Mouse (Mus musculus) ES-E14 (cell line): ENCODE measurements around the gene Invs. TPM values are rescaled to one million over a fixed set of nuclear protein-coding genes. Genes with fewer than 3 reads are reported as not detected.

Source experiments
- DNase-seq: peaks from one replicate; pipeline ENCODE4 v3.0.0-alpha.2; 2013; ENCODE audit warnings: low read depth, low spot score
- H3K27ac ChIP-seq: 2 replicates; pipeline ENCODE4 v1.5.1; 2012; ENCODE audit warnings: low read depth, mild to moderate bottlenecking, low read length, moderate library complexity, mixed read lengths; ENCODE audit not compliant: poor library complexity, insufficient read depth, severe bottlenecking
- H3K36me3 ChIP-seq: 2 replicates; pipeline ENCODE4 v1.6.1; 2012; ENCODE audit warnings: mild to moderate bottlenecking, low read length, moderate library complexity, mixed read lengths; ENCODE audit not compliant: control insufficient read depth, poor library complexity, insufficient read depth, severe bottlenecking
- H3K4me1 ChIP-seq, 2 experiments: fragments of 150-350 bp in 1 of 2; sonication (generic) in 1 of 2; 2 replicates each; pipeline ENCODE4 v1.6.1; 2012; ENCODE audit warnings: low read length in 2 of 2, mild to moderate bottlenecking in 1 of 2, mixed read lengths in 1 of 2; ENCODE audit not compliant: control insufficient read depth in 2 of 2, insufficient read depth in 2 of 2, poor library complexity in 1 of 2
- H3K4me3 ChIP-seq, 2 experiments: fragments of 150-350 bp in 1 of 2; sonication (generic) in 1 of 2; 2 replicates each; pipeline ENCODE4 v1.5.1; 2012; ENCODE audit warnings: low read length in 2 of 2, low read depth in 1 of 2, mild to moderate bottlenecking in 1 of 2, mixed read lengths in 1 of 2; ENCODE audit not compliant: insufficient read depth in 1 of 2, poor library complexity in 1 of 2, severe bottlenecking in 1 of 2
- H3K9ac ChIP-seq: 2 replicates; pipeline ENCODE4 v1.6.1; 2012; ENCODE audit warnings: low read depth, mild to moderate bottlenecking, low read length, mixed read lengths; ENCODE audit not compliant: poor library complexity, insufficient read depth, severe bottlenecking
- H3K9me3 ChIP-seq: fragments of 150-350 bp; sonication (generic); 2 replicates; pipeline ENCODE4 v1.6.1; 2012; ENCODE audit warnings: low read depth, mild to moderate bottlenecking, low read length; ENCODE audit not compliant: control insufficient read depth, insufficient read depth
- CHD2 ChIP-seq: IDR thresholded peaks from 2 replicates; pipeline ENCODE4 v1.6.1; 2014; ENCODE audit warnings: mild to moderate bottlenecking, low read depth, low read length, inconsistent platforms
- HCFC1 ChIP-seq: IDR thresholded peaks from 2 replicates; pipeline ENCODE4 v1.6.1; 2012; ENCODE audit warnings: low read length, inconsistent platforms, borderline replicate concordance; ENCODE audit not compliant: insufficient read depth
- MAFK ChIP-seq: IDR thresholded peaks from 2 replicates; pipeline ENCODE4 v1.6.1; 2014; ENCODE audit warnings: mild to moderate bottlenecking, low read depth, low read length, inconsistent platforms; ENCODE audit not compliant: insufficient read depth
- ZC3H11A ChIP-seq: IDR thresholded peaks from 2 replicates; pipeline ENCODE4 v1.6.1; 2012; ENCODE audit warnings: low read depth, mild to moderate bottlenecking, inconsistent platforms, low read length, borderline replicate concordance
- ZNF384 ChIP-seq: IDR thresholded peaks from 2 replicates; pipeline ENCODE4 v1.6.1; 2012; ENCODE audit warnings: low read depth, low read length, inconsistent platforms
- in situ Hi-C, 2 experiments: fragments of 600-800 bp; cut with MboI; formaldehyde crosslinking; loops; one replicate each; pipeline ENCODE4 v1.15.1; 2025; ENCODE audit warnings: low sequenced_read_pairs in 2 of 2, inconsistent platforms in 1 of 2; ENCODE audit not compliant: unreplicated experiment in 2 of 2
- total RNA-seq: library from RNA; depleted of rRNA; stranded (reverse); fragments of 300-350 nt; gene quantifications from 2 replicates; pipeline ENCODE4 v1.2.3, GENCODE M21; 2012

Invs gene
- total RNA-seq, 1 experiment = 3.6 TPM

- Histone ChIP-seq H3K9me3 (no peaks in the 10 kb centered on the region), H3K36me3 (no peaks in the 10 kb centered on the region; the same call in 1 of the 2 replicates), H3K27ac (no peak overlapping the region), H3K9ac (no peak overlapping the region), H3K4me1 (no peaks in the 10 kb centered on the region), H3K4me3 (no peak overlapping the region)
- in situ Hi-C loops = no loop called here
- DNase-seq = no peak
- TF ChIP-seq CHD2 = no peak
- TF ChIP-seq ZC3H11A = no peak
- no peak for TF ChIP-seq ZNF384
Measured at GRCm38 (mm10) chr4:48314814-48315213, 35.3 kb downstream of the Invs start.

GRCm38 (mm10) chr4:48316036-48316435 is 36.5 kb downstream of the Invs start:
- Histone ChIP-seq H3K36me3 (no peaks in the 10 kb centered on the region), H3K9me3 (no peaks in the 10 kb centered on the region), H3K4me1 (no peaks in the 10 kb centered on the region), H3K27ac (no peak overlapping the region), H3K9ac (no peak overlapping the region), H3K4me3 (no peak overlapping the region)
- in situ Hi-C loops = no loop called here
- DNase-seq = no peak
- TF ChIP-seq ZC3H11A = no peak
- TF ChIP-seq CHD2 = no peak
- TF ChIP-seq ZNF384 = no peak

- no peak overlapping the region for H3K4me3 ChIP-seq
- H3K4me1 ChIP-seq = no peaks in the 10 kb centered on the region
- TF ChIP-seq CHD2 (no peak), HCFC1 (no peak), ZNF384 (no peak), ZC3H11A (no peak), MAFK (no peak)
- no peak for DNase-seq
- H3K36me3 ChIP-seq = no peaks in the 10 kb centered on the region
- no peak overlapping the region for H3K27ac ChIP-seq
- H3K9ac ChIP-seq = no peak overlapping the region
- H3K9me3 ChIP-seq = no peaks in the 10 kb centered on the region
- in situ Hi-C loops = no loop called here
Measured at GRCm38 (mm10) chr4:48321276-48321675, 41.7 kb downstream of the Invs start.

GRCm38 (mm10) chr4:48322095-48322494 is 42.5 kb downstream of the Invs start:
- no peak for DNase-seq
- H3K27ac ChIP-seq = no peak overlapping the region
- no peaks in the 10 kb centered on the region for H3K4me1 ChIP-seq
- no peak overlapping the region for H3K9ac ChIP-seq
- no peaks in the 10 kb centered on the region for H3K9me3 ChIP-seq
- in situ Hi-C loops = no loop called here
- no peak overlapping the region for H3K4me3 ChIP-seq
- H3K36me3 ChIP-seq = no peaks in the 10 kb centered on the region
- TF ChIP-seq ZNF384 (no peak), CHD2 (no peak), HCFC1 (no peak), MAFK (no peak), ZC3H11A (no peak)

GRCm38 (mm10) chr4:48327192-48327591 is 47.6 kb downstream of the Invs start:
- Histone ChIP-seq H3K4me3 (no peak overlapping the region), H3K27ac (no peak overlapping the region), H3K9me3 (no peaks in the 10 kb centered on the region), H3K36me3 (no peaks in the 10 kb centered on the region), H3K9ac (no peak overlapping the region), H3K4me1 (no peaks in the 10 kb centered on the region)
- in situ Hi-C loops = no loop called here
- DNase-seq = no peak
- no peak for TF ChIP-seq HCFC1
- TF ChIP-seq ZC3H11A = no peak
- no peak for TF ChIP-seq CHD2
- no peak for TF ChIP-seq ZNF384
- TF ChIP-seq MAFK = no peak
